Mouse (Mus musculus): ENCODE measurements at regions not wholly inside any gene's neighbourhood (a gene's known extent, or its start where the extent isn't known, plus 50 kb on each side); places are given as distances from the start of the nearest gene placed in this dataset.

- no peak for DNase-seq
These were observed 57.3 kb upstream of the Eda2r start for GRCm38 (mm10) chrX:97434327-97434726.

- DNase-seq: peak in 1 of 2 experiments; percentile 12
These were observed 54.4 kb upstream of the Eda2r start for GRCm38 (mm10) chrX:97431391-97431803.
